ENCODE assay signal across 24 mouse cellular contexts in the genomic region with DNA sequence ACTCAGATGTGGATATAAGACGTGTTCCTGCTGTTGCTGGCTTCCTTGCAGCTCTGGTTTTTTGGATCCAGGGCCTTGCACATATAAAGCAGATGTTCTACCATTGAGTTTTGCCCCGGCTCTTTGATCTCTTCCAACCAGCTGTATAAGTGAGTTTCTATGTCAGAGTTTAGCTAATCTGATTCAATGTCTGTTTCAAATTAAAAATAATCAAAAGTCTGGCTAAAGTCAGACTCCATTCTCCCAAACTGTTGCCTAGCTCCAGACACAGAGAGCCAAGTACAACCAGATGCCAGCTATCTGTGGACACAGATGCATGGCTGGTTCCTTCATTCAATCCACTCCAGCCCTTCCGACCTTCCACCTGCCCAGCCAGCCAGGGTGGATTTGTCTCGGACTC. TPM values are rescaled to one million over a fixed set of nuclear protein-coding genes. Genes with fewer than 3 reads are reported as not detected.
DNase-seq lines count a peak whose midpoint lies in the region; ATAC-seq lines count a peak whose summit lies in the region.
"Had no signal": no experiment of that assay in that cellular context is flagged by ENCODE, and none has a peak within 500 bp of the region (broad histone marks: within the 10 kb centered on the region; RNA-seq: fewer than 3 reads in every experiment).

No protein-coding gene starts in this region.

- peaks cover 28% of the 10 kb centered on the region for H3K4me1 ChIP-seq in embryonic facial prominence, embryonic 15.5 days
- H3K4me1 ChIP-seq in limb, embryonic 13.5 days = peaks cover 39% of the 10 kb centered on the region
- H3K4me1 ChIP-seq in forebrain, embryonic 12.5 days = no peaks in the 10 kb centered on the region
- H3K4me1 ChIP-seq: hindbrain, embryonic 15.5 days; midbrain, embryonic 12.5 days had no signal

- 27% methylated on average over 4 of the region's 4 CpGs for WGBS in embryonic facial prominence, embryonic 15.5 days
- 18% methylated on average over 4 of the region's 4 CpGs for WGBS in limb, embryonic 13.5 days
- 80% methylated on average over 4 of the region's 4 CpGs for WGBS in forebrain, embryonic 12.5 days

- H3K4me2 ChIP-seq in embryonic facial prominence, embryonic 15.5 days (replicated peaks) = no peak overlapping the region
- H3K4me2 ChIP-seq in limb, embryonic 13.5 days (replicated peaks) = no peak overlapping the region
- H3K4me2 ChIP-seq in forebrain, embryonic 12.5 days = no peak overlapping the region
- H3K4me2 ChIP-seq: forebrain, embryonic 13.5 days; heart, embryonic 11.5 days; hindbrain, embryonic 15.5 days; midbrain, embryonic 12.5 days had no signal

- no peaks in the 10 kb centered on the region for H3K36me3 ChIP-seq in embryonic facial prominence, embryonic 15.5 days
- H3K36me3 ChIP-seq in limb, embryonic 13.5 days = no peaks in the 10 kb centered on the region
- no peaks in the 10 kb centered on the region for H3K36me3 ChIP-seq in forebrain, embryonic 12.5 days (replicated peaks)
- H3K36me3 ChIP-seq: hindbrain, embryonic 15.5 days; midbrain, embryonic 12.5 days had no signal

- no peak overlapping the region for H3K4me3 ChIP-seq in embryonic facial prominence, embryonic 15.5 days (replicated peaks)
- H3K4me3 ChIP-seq in limb, embryonic 13.5 days = no peak overlapping the region
- H3K4me3 ChIP-seq in forebrain, embryonic 12.5 days (replicated peaks) = no peak overlapping the region
- H3K4me3 ChIP-seq: erythroblast, embryonic 14.5 days; forebrain, embryonic 13.5 days; hindbrain, embryonic 15.5 days; midbrain, embryonic 12.5 days had no signal

- H3K9ac ChIP-seq in embryonic facial prominence, embryonic 15.5 days = no peak overlapping the region
- no peak overlapping the region for H3K9ac ChIP-seq in limb, embryonic 13.5 days
- H3K9ac ChIP-seq in forebrain, embryonic 12.5 days = no peak overlapping the region
- H3K9ac ChIP-seq: forebrain, embryonic 13.5 days; hindbrain, embryonic 15.5 days; midbrain, embryonic 12.5 days had no signal

- H3K27ac ChIP-seq in embryonic facial prominence, embryonic 15.5 days (replicated peaks) = peak overlapping the region; percentile 41; the same call in 1 of the 2 replicates
- peak overlapping the region; percentile 23; the same call in 1 of the 2 replicates for H3K27ac ChIP-seq in limb, embryonic 13.5 days
- no peak overlapping the region for H3K27ac ChIP-seq in forebrain, embryonic 12.5 days
- H3K27ac ChIP-seq: forebrain, embryonic 13.5 days; hindbrain, embryonic 15.5 days; midbrain, embryonic 12.5 days had no signal

- no peaks in the 10 kb centered on the region for H3K27me3 ChIP-seq in embryonic facial prominence, embryonic 15.5 days
- no peaks in the 10 kb centered on the region for H3K27me3 ChIP-seq in limb, embryonic 13.5 days
- no peaks in the 10 kb centered on the region for H3K27me3 ChIP-seq in forebrain, embryonic 12.5 days
- H3K27me3 ChIP-seq: forebrain, embryonic 13.5 days; hindbrain, embryonic 15.5 days; midbrain, embryonic 12.5 days had no signal

- no peaks in the 10 kb centered on the region for H3K9me3 ChIP-seq in embryonic facial prominence, embryonic 15.5 days (replicated peaks)
- H3K9me3 ChIP-seq in limb, embryonic 13.5 days = no peaks in the 10 kb centered on the region
- H3K9me3 ChIP-seq in forebrain, embryonic 12.5 days = no peaks in the 10 kb centered on the region
- H3K9me3 ChIP-seq: forebrain, embryonic 13.5 days; hindbrain, embryonic 15.5 days had no signal

- peak; percentile 22 for DNase-seq in embryo, embryonic 10.5 days (ENCODE audit: low spot score)
- DNase-seq in embryo, embryonic 10 days (ENCODE audit: low spot score) = no peak
- DNase-seq in embryo, embryonic 11.5 days (ENCODE audit: low read depth, low spot score) = peak; percentile 17
- DNase-seq in kidney, postnatal 4 days = no peak
- DNase-seq in cerebellum, adult 11-12 months = no peak
- DNase-seq: adrenal gland, postnatal 14 days; cerebellum, adult 9-10 months; gastrocnemius, postnatal 10 days; heart, adult 11 months; kidney, adult 9 months; kidney, postnatal 25 days; layer of hippocampus, adult 9-11 months; liver; lung, postnatal 10 days; thymus, adult 18-20 months had no signal

- peak; percentile 65 for ATAC-seq in embryonic facial prominence, embryonic 15.5 days (ENCODE audit: insufficient number of reproducible peaks, low FRiP score, low TSS enrichment, low read depth)
- peak; percentile 68; the same call in 1 of the 2 replicates for ATAC-seq in limb, embryonic 13.5 days (ENCODE audit: low FRiP score, low read depth)
- ATAC-seq in forebrain, embryonic 12.5 days (ENCODE audit: low FRiP score) = no peak
- ATAC-seq: forebrain, embryonic 13.5 days; intestine, embryonic 16.5 days had no signal

RNA-seq across cellular contexts. Expression of a gene that starts 51.0 kb away (rescaled TPM):
- polyA plus RNA-seq in embryonic facial prominence, embryonic 15.5 days (2015; fragmentation: Nextera tagmentation; extraction: Ambion mirVana) = 26.0 and 26.3 TPM in 2 replicates
- polyA plus RNA-seq in limb, embryonic 13.5 days (2015; fragmentation: Nextera tagmentation; extraction: Ambion mirVana) = 17.6 and 21.9 TPM in 2 replicates
- 0.91 and 1.6 TPM in 2 replicates for polyA plus RNA-seq in forebrain, embryonic 12.5 days (2016; fragmentation: Nextera tagmentation; extraction: Ambion mirVana)
- polyA plus RNA-seq: erythroblast, embryonic 14.5 days had no signal

Comparison
In these comparisons a context has a peak if more than half of its experiments do, and no peak if none do; other contexts are left out.
1. DNase-seq: peak in embryo, embryonic 10.5 days (single experiment) and embryo, embryonic 11.5 days (single experiment); none in embryo, embryonic 10 days (single experiment), kidney, postnatal 4 days (0 of 2) and cerebellum, adult 11-12 months (single experiment).